Comparison of ENCODE assay signal across 9 mouse cellular contexts in the genomic region with DNA sequence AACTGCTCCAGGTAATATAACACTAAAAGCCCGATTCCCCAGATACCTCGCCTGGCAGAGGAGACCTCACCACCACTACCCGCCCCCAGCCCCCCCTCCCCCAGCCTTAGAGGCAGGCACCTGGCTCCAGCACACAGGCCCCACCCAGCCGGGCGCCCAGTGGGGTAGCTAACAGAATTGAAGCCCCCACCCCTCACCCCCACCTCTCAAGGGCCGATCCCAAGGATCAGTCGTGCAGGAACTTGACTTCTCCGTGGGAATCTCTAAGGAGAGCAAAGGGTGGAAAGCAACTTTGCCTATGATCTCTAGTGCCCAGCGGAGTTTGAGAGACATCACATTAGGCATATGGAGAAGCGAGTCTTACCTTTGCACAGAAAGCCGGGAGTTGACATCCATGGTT. TPM values are rescaled to one million over a fixed set of nuclear protein-coding genes. Genes with fewer than 3 reads are reported as not detected.
DNase-seq lines count a peak whose midpoint lies in the region; ATAC-seq and TF ChIP-seq lines count a peak whose summit lies in the region.
"Had no signal": no experiment of that assay in that cellular context is flagged by ENCODE, and none has a peak within 500 bp of the region (broad histone marks: within the 10 kb centered on the region; RNA-seq: fewer than 3 reads in every experiment).

No protein-coding gene starts in this region.

- no peaks in the 10 kb centered on the region for H3K4me1 ChIP-seq in kidney, postnatal 0 days (replicated peaks; ENCODE audit: insufficient read depth, low read length)
- peaks cover 14% of the 10 kb centered on the region for H3K4me1 ChIP-seq in forebrain, embryonic 10.5 days
- H3K4me1 ChIP-seq in intestine, embryonic 14.5 days (replicated peaks; ENCODE audit: control insufficient read depth, insufficient read depth, low read length), result no peaks in the 10 kb centered on the region
- no peaks in the 10 kb centered on the region for H3K4me1 ChIP-seq in midbrain, embryonic 16.5 days (ENCODE audit: control insufficient read depth, insufficient read depth, low read length)
- H3K4me1 ChIP-seq in thymus, adult 2 months (replicated peaks; ENCODE audit: control insufficient read depth, insufficient read depth, low read length), result no peaks in the 10 kb centered on the region

- H3K36me3 ChIP-seq in kidney, postnatal 0 days (ENCODE audit: insufficient read depth, low read length), result no peaks in the 10 kb centered on the region
- no peaks in the 10 kb centered on the region for H3K36me3 ChIP-seq in forebrain, embryonic 10.5 days (replicated peaks)
- no peaks in the 10 kb centered on the region for H3K36me3 ChIP-seq in intestine, embryonic 14.5 days (ENCODE audit: control insufficient read depth, insufficient read depth, low read length)
- H3K36me3 ChIP-seq in midbrain, embryonic 16.5 days (ENCODE audit: control insufficient read depth, insufficient read depth, low read length), result no peaks in the 10 kb centered on the region
- no peaks in the 10 kb centered on the region for H3K36me3 ChIP-seq in thymus, adult 2 months (ENCODE audit: control insufficient read depth, insufficient read depth, low read length)

- peaks cover 10% of the 10 kb centered on the region; the same call in 1 of the 2 replicates for H3K27me3 ChIP-seq in kidney, postnatal 0 days (ENCODE audit: insufficient read depth, low read length)
- peaks cover 17% of the 10 kb centered on the region for H3K27me3 ChIP-seq in forebrain, embryonic 10.5 days (ENCODE audit: poor library complexity, severe bottlenecking)
- H3K27me3 ChIP-seq in intestine, embryonic 14.5 days (replicated peaks; ENCODE audit: control insufficient read depth, insufficient read depth, low read length), result peaks cover 6% of the 10 kb centered on the region; the same call in 1 of the 2 replicates
- no peaks in the 10 kb centered on the region for H3K27me3 ChIP-seq in midbrain, embryonic 16.5 days (ENCODE audit: control insufficient read depth, insufficient read depth, low read depth, low read length)
- H3K27me3 ChIP-seq in thymus, adult 2 months (ENCODE audit: control insufficient read depth, insufficient read depth, low read length), result no peaks in the 10 kb centered on the region

- TF ChIP-seq POLR2A in thymus, adult 2 months (IDR thresholded peaks at IDR 0.05; ENCODE audit: control insufficient read depth, extremely low read depth, insufficient read depth, low read length, poor library complexity), result no peak

- peak; percentile 36 for ATAC-seq in kidney, postnatal 0 days (replicated peaks; ENCODE audit: low FRiP score, low read depth)
- peak; percentile 62 for ATAC-seq in intestine, embryonic 14.5 days (replicated peaks; ENCODE audit: low FRiP score, low TSS enrichment, low read depth)
- ATAC-seq in midbrain, embryonic 16.5 days, result peak; percentile 43; the same call in 1 of the 2 replicates

- 2% methylated on average over 11 of the region's 11 CpGs for WGBS in kidney, postnatal 0 days
- WGBS in forebrain, embryonic 10.5 days, result 5% methylated on average over 11 of the region's 11 CpGs
- 2% methylated on average over 11 of the region's 11 CpGs for WGBS in intestine, embryonic 14.5 days
- WGBS in midbrain, embryonic 16.5 days, result 3% methylated on average over 10 of the region's 11 CpGs
- 8% methylated on average over 11 of the region's 11 CpGs for WGBS in thymus, adult 2 months

- peak overlapping the region; percentile 56 for H3K4me2 ChIP-seq in kidney, postnatal 0 days (ENCODE audit: low read length)
- H3K4me2 ChIP-seq in intestine, embryonic 14.5 days (ENCODE audit: low read length), result peak overlapping the region; percentile 77
- peak overlapping the region; percentile 94 for H3K4me2 ChIP-seq in midbrain, embryonic 16.5 days (ENCODE audit: low read length)

- no peak for TF ChIP-seq CTCF in kidney, postnatal 0 days (IDR thresholded peaks at IDR 0.05; ENCODE audit: low read depth)
- TF ChIP-seq CTCF in thymus, adult 2 months (IDR thresholded peaks at IDR 0.05; ENCODE audit: borderline replicate concordance, control insufficient read depth, extremely low read depth, insufficient read depth, low read length, poor library complexity), result no peak

- H3K9me3 ChIP-seq in kidney, postnatal 0 days (replicated peaks; ENCODE audit: low read length), result no peaks in the 10 kb centered on the region
- no peaks in the 10 kb centered on the region for H3K9me3 ChIP-seq in forebrain, embryonic 10.5 days
- H3K9me3 ChIP-seq in intestine, embryonic 14.5 days (ENCODE audit: control insufficient read depth, low read length), result no peaks in the 10 kb centered on the region
- H3K9me3 ChIP-seq in midbrain, embryonic 16.5 days (replicated peaks; ENCODE audit: control insufficient read depth, low read length, poor library complexity, severe bottlenecking), result no peaks in the 10 kb centered on the region

- H3K9ac ChIP-seq in kidney, postnatal 0 days (ENCODE audit: low read depth, low read length), result no peak overlapping the region
- H3K9ac ChIP-seq in intestine, embryonic 14.5 days (ENCODE audit: low read length), result peak overlapping the region; percentile 30; the same call in 1 of the 2 replicates
- H3K9ac ChIP-seq in midbrain, embryonic 16.5 days (ENCODE audit: low read depth, low read length), result peak overlapping the region; percentile 76

- peak overlapping the region; percentile 15; the same call in 1 of the 2 replicates for H3K4me3 ChIP-seq in kidney, postnatal 0 days (replicated peaks; ENCODE audit: low read depth, low read length)
- H3K4me3 ChIP-seq in forebrain, embryonic 10.5 days, result peak overlapping the region; percentile 57
- peak overlapping the region; percentile 41 for H3K4me3 ChIP-seq in intestine, embryonic 14.5 days (ENCODE audit: low read depth, low read length)
- peak overlapping the region; percentile 54 for H3K4me3 ChIP-seq in midbrain, embryonic 16.5 days (ENCODE audit: low read depth, low read length)
- no peak overlapping the region for H3K4me3 ChIP-seq in thymus, adult 2 months (ENCODE audit: control insufficient read depth, insufficient read depth, low read length)
- H3K4me3 ChIP-seq: myocyte had no signal

- no peak for DNase-seq in kidney, postnatal 0 days (ENCODE audit: low spot score)
- DNase-seq in kidney, adult 8-10 months, result no peak
- peak; percentile 14 for DNase-seq in forebrain, embryonic 10.5 days (ENCODE audit: extremely low spot score, low spot score)
- no peak for DNase-seq in intestine, embryonic 14.5 days (ENCODE audit: low spot score)
- DNase-seq in thymus, adult 2 months, result no peak
- DNase-seq in thymus, postnatal 0 days (ENCODE audit: low spot score), result no peak
- no peak for DNase-seq in cerebellum, adult 9-10 months

- no peak overlapping the region for H3K27ac ChIP-seq in kidney, postnatal 0 days
- H3K27ac ChIP-seq in forebrain, embryonic 10.5 days, result peak overlapping the region; percentile 44; the same call in 1 of the 2 replicates
- H3K27ac ChIP-seq in intestine, embryonic 14.5 days (ENCODE audit: low read depth), result no peak overlapping the region
- H3K27ac ChIP-seq in midbrain, embryonic 16.5 days (ENCODE audit: low read length), result peak overlapping the region; percentile 50
- H3K27ac ChIP-seq in thymus, adult 2 months (ENCODE audit: control insufficient read depth, insufficient read depth, low read length), result no peak overlapping the region

RNA-seq across cellular contexts. Expression of a gene that starts 0.4 kb away (rescaled TPM):
- polyA plus RNA-seq in kidney, postnatal 0 days (2015; fragmentation: Nextera tagmentation; extraction: Ambion mirVana), result 0.11 and 0.15 TPM in 2 replicates
- 0.22 and 0.34 TPM in 2 replicates for polyA plus RNA-seq in forebrain, embryonic 10.5 days (2016; fragmentation: Nextera tagmentation; extraction: Ambion mirVana)
- 3.1 and 3.3 TPM in 2 replicates for polyA plus RNA-seq in intestine, embryonic 14.5 days (2014; fragmentation: Nextera tagmentation; extraction: Ambion mirVana)
- polyA plus RNA-seq in midbrain, embryonic 16.5 days (2015; fragmentation: Nextera tagmentation; extraction: Ambion mirVana), result 16.3 and 23.8 TPM in 2 replicates
- polyA plus RNA-seq in thymus, adult 2 months (2012; rRNA removed), result 0.06 and 0.13 TPM in 2 replicates
- 0.03 and 0.17 TPM in 2 replicates for polyA plus RNA-seq in thymus, postnatal 0 days (2015; fragmentation: Nextera tagmentation; extraction: Ambion mirVana)
- polyA plus RNA-seq: myocyte had no signal

Comparison
In these comparisons a context has a peak if more than half of its experiments do, and no peak if none do; other contexts are left out.
1. H3K27ac ChIP-seq: peak in forebrain, embryonic 10.5 days (single experiment) and midbrain, embryonic 16.5 days (single experiment); none in kidney, postnatal 0 days (single experiment), intestine, embryonic 14.5 days (single experiment) and thymus, adult 2 months (single experiment).
2. Peak in every context shown above with its lines, with median percentiles within 50 percentile points of each other: ATAC-seq and H3K4me2 ChIP-seq.